Mouse (Mus musculus): ENCODE data around the gene Phf19.
A peak's percentile ranks its signal among the peaks of the same experiment; 100 is the strongest.

The Phf19 gene

DNA sequence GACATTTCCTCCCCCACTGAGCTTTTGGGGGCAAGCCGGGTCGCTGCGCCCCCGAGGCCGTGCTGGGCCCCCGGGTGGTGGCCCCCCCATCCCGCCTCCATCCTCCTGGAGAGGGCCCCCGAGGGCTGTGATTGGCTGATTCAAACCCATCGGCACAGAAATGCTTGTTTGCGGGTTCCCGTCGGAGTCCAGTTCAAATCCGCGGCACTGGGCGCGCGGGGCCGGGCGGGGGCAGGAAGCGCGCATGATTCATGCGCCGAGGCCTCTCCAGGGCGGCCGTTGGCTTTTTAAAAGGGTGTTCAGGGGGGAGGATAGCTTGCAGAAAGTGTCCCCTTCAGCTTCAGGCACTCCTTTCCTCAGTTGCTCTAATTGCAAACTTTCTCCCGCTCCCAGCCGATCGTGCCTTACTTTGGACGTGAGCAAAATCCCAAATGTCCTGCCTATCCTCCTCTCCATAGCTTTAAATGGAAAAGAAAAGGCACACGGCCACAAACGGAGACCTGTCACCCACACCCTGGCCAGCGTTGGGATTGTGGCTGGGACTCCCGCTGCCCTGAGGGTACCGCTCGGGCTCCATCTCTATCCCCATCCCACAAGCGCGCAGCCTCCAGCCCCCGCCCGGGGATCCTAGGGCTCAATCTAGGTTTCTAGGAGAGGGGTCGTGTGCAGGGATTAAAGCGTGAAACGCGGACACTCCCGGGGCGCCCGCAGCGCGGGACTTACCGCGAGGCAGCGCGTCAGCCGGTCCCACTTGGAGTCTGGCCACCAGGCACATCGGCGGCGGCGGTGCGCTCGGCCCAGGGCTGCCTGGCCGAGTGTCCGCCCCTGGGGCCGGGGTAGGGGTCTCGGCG lies at the start of gene Phf19:
Phf19 (minus strand) TSS at position 809 of the 851 bp plus-strand sequence.
- DNase-seq, result peak; percentile 96

DNA sequence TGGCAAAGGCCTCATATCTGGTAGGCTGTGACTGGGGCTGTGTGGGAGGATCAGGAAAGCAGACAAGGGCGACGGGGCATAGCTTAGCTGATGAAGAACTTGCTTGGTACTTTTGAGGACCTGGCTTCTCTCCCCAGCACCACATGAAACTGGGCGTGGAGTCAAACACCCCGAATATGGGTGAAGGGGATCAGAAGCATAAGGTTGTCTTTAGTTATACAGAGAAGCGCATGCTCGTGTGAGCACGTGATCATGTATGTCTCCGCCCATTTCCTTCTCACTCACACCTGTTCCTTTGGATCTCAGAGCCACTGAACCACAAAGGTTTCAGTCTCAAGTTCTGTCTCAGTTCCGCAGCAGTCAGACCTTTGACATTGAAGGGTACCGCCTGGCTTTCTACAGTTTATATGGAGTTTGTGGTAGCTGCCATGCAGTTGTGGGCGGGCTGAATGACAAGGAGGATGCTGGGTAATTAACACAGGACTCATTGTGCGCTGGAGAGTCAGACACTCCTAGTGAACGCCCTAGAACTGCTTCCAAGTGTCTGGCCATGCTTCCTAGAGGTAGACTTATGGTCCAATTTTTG lies 49.6 kb upstream of the Phf19 start:
- DNase-seq, result peak; percentile 95

DNA sequence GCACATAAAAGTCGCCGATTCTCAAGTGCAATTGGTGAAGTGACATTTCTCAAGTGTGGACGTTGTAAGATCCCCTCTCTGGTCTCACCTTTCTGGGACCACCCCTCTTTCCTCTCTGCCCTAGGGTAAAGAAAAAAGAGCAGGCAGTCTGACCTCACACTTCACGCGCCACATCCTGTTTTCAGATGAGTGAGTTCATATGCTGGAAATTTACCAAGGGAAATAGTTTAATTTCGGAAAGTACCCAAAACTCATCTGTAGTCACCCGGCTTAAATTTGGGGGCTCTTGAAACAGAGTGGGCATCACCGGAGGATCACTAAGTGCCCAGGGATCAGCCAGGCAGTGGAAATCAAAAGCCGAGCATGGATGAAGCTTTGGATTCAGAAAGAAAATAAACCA lies 49.1 kb upstream of the Phf19 start:
- peak; percentile 94 for DNase-seq

DNA sequence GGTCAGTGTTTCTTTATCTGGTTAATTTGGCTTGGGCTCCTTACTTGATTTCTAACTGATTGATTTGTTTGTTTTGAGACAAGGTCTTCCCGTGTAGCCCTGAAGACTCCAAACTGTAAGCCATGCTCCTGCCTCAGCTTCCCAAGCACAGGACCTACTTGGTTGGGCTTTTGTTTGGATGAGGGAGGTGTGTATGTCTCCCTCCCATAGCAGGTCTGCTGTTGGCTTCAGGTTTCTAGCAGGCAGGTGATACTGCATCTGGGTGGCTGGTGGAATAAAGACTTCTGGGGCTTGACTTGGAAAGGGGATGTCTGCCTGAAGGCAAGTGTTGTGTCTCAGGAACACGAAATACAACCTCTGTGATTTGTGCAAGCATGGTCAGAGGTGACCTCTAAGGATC lies 48.4 kb upstream of the Phf19 start:
- DNase-seq, result no peak

DNA sequence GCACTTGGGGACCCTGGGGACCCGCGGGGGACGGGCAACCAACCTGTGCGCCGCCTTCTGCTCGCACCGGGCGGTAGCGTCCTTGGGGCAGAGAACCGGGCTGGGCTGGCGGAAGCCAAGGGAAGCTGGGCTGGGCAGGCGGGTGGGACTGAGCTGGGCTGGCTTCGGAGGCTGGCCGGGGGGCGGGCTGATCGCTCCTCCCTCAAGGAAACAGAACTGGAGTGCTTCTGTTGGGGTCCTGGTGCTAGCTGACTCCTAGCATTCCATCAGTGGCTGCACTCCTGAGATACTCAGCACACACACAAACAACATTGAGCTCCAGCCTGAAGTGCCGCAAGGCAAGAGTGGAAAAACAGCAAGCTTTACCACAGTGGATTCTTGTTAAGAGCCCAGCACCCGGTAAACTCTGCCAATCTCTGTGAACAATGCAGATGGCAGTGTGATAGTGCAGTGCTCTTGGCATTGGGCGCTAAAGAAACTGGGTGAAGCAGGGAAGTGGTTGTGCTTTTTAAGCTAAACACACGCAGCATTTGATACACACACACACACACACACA lies 47.7 kb upstream of the Phf19 start, which contains the start of gene Traf1:
Traf1 (minus strand) TSS at position 292 of the 556 bp plus-strand sequence.
- DNase-seq, result peak; percentile 97

DNA sequence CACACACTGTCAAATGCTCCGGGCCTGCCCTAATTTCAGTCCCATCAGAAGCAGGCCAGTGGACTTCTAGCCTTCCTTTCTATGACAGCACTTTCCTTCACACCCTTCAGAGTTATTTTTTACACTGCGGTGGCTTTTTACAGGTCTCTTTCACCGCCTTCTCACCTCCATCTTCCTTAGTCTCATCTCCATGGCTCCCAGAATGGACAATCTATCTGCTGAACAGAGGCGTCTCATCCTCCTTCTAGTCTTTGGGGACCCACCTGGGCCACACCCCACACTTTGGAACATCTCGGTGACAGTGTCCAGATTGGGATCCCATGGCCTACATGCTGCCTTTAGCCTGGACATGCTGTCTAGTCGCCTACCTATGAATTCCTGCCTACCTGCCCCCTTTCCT lies 47.1 kb upstream of the Phf19 start:
- DNase-seq, result no peak

DNA sequence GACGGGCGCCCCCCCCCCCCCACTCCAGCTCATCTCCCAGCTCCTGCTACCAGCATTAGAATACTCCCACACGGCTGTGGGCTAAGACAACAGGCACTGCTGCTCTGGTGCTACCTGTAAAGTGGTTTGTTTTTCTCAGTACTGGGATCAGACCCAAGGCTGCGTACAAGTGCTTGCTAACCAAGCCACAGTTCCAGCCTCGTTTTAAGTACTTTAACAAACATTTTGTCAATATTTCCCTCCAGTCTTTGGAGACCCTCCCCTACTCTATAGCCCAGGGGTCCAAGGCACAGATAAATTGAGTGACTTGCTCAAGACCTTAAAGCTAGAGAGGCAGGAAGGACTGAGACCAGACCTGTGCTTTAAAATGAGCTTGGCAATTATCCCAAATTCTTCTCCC lies 46.6 kb upstream of the Phf19 start:
- no peak for DNase-seq

DNA sequence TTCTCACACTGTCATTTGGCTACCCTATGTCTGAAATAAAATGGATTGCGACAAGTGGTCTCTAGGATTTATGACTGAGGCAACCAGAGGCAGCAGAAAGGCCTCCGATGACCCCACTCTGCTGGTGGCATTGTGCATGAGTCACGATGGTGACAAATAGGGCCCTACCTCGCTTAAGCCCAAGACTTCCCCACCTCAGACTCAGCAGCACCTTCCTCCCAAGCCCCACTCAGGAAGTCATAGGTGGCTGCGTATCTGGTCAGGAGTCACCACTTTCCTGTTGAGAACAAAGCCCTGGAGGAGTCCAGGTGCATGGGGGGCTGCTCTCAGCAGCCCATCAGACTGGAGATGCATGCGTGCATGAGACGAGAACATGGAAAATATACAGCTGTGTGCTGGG lies 44.8 kb upstream of the Phf19 start:
- DNase-seq, result peak; percentile 89

DNA sequence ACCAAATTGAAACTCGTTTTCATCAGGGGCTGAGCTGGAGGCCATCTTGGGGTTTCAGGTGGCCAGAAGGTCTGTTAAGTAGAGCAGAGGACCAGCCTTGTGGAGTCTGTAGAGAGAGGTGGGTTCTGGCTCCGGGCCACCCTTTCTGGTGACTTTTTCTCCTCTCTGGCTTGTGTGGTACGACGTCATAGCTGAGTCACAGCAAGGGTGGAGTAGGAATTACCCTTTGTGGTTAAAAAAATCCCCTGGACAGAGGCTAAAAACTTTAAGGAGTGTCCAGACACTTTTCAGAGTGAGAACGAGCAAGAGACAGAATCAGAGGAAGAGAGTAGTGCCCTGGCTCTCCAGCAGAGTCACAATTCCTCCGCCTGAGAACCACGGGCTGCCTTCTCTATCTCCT lies 44.2 kb upstream of the Phf19 start:
- peak; percentile 81 for DNase-seq

DNA sequence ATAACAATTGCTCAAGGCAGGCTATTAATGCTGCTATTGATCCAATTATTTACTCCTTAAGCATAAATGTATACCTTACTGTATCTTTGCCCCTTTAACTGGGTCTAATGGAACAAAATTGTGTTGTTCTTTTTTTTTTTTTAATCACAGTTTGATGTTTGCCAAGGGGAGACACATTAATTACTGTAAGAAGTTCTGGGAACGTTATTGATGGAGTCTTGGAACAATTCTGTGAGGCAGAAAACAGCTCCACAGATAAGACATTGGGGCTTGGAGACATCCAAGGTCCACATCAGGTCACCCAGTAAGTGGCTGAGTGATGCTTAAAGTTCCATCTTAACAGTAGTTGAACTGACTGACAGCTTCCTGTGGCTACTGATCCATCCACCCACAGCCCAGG lies 43.6 kb upstream of the Phf19 start:
- no peak for DNase-seq

DNA sequence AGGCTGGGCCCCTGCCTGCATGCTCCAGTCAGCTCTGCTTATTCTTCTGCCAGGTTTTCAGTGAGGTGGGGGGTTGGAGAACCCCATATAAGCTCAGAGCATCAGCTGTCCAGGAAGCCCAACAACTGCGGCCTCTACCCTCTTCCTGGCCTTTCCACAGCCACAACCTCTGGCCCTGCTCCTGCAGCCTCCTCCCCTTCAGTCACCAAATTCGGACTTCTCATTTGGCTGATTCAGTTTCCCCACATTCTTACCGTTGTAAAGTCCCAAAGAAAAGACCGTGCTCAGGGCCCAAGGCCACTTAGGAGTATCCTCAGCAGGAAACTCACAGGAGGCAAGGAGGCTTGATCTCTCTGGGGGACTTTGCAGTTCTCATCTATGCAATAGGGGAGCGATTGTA lies 43.1 kb upstream of the Phf19 start:
- DNase-seq, result peak; percentile 90

DNA sequence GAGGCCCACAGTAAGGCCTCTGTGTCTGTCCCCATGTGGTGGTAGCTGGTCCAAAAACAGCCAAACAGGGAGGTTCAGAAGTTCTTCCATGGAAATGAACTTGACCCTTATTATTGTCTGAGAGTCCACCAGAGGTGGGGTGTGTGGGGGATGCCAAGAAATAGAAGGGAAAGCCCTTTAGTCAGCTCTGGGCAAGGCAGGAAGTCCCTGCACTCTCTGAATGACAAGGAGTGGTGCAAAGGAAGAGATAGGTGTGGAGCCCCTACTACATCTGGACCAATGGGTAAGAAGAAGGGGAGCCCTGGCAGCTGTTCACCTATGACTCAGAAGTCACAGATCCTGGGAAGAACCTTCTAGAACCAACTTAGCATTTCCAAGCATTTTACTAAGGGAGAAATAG lies 40.5 kb upstream of the Phf19 start:
- DNase-seq, result peak; percentile 92

DNA sequence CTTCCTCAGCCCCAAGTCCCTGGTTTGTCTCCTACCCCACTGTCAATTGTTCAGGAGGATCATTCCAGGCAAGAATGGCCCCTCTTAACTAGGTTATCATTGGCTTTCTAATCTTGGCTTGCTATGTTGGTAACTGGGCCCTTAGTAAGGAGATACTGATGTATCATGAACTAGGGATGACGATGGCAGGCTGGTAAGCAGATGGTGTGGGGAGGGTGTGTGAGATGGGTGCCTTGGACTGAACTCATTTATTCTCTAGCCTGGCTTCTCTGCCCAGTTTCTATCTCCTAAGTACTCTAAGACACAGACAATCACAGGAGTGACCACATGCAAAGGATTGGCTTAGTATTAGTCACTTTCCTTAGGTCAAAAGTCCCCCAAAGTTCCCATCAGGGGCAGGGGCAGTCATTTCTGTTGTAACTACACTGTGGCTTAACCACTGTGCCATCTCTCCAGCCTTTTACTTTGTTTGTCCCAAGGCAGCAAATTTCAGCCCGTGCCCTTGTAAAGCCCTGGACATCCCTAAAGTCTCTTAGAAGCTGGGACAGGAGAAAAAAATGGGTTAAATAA lies 39.8 kb upstream of the Phf19 start:
- DNase-seq, result no peak

DNA sequence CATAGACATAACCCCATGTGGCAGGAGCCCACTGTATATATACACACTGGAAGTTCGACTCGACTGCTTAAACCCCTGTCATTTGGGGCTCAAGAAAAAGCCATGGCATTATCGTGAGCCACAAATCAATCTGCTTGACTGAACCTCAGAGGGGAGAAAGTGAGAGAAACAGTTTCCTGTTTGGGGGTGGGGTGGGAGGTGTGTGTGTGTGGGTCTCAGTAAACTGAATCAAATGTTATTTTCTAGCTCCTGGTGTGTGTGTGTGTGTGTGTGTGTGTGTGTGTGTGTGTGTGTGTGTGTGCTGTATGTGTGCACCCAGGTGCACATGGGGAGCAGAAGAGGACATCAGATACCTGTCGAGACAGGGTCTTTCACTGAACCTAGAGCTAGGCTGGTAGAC lies 39.2 kb upstream of the Phf19 start:
- DNase-seq, result no peak

DNA sequence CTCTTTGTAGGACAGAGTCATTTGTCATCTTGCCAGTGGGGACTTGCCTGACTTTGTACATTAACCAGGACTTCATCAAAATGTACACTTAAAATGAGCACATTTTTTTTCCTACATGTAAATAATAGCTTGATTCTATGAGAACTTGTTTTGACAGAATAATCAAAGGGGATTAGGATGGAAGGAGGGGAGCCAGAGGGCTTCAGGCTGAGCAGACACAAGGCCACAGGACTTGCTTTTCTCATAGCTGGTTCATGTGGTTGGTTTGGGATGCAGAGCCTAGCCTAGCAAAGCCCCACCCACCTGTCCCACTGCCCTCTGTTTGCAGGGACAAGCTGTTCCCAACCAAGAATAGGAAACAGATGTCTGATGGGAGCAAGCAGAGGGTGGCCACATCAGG lies 37.6 kb upstream of the Phf19 start:
- DNase-seq, result no peak

DNA sequence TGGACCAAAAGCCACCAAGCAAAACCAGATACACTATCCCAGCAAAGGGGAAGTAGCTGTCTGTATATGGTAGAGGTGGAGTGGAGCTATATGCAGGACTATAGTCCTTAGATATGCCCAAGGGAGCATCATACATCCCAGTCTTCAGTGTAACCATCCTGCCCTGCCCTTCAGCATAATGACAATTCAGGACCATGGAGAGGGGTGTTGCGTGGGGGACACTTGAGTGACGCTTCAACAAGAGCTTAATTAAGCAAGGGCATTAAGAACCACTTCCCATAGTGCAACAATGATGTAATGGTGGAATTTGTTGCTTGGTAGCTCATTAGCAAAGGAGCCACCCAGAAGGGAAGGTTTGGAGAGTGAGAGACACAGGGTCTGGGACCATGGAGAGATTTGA lies 34.8 kb upstream of the Phf19 start:
- DNase-seq, result no peak

DNA sequence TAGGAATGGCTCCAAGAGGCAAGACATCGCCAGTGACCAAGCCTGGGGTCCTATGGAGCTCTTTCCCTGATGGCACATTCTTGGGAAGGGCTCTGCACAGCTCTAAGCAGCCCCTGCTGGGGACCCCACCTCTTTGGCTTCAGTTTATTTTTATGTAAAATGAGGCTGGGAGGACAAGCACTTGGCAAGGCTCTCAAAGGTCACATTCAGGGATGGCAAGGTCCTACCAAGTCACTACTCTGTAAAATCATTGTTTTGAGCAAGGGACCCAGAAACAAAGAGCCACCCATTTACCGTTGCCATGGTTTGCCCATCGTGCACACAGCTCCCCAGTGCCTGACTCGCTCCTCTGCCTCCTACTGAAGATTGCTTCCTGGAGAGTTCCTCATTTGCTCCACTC lies 32.2 kb upstream of the Phf19 start:
- no peak for DNase-seq

DNA sequence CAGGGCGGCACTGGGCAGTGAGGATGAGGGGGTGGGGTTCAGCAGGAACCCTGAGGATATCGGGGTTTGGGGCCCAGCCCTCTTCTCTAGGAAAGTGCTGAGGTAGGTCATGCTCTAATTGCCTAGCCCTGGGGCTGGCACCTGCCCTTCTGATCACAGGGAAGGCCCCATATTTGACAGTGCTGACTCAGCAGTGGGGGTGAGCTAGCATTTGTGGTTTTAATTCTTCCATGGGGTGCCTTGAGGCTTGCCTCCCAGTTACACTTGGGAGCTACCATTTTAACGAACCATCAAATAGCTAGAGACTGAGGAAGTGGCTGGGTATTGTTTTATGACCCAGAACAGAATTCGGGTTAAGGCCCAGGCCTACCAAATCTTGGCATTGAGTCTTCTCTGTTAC lies 31.8 kb upstream of the Phf19 start:
- DNase-seq, result no peak

DNA sequence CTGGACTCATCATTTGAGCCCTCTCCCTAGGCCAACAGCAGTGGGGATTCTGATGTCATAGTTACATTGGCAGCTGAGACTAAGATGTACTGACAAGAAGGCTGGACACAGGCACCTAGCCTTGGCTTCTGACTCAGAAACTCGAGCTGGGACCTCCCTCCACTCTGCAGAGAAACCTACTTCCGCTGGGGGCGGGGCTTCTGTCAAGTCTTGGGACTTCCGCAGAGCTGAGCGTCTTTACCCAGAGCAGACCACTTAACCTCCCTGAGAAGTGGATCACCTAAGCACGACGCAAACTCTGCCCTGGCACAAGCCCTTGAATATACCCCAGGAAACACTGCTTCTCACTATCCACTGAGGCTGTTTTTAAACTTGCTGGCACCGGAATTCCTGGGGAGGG lies 30.9 kb upstream of the Phf19 start:
- DNase-seq, result peak; percentile 97

DNA sequence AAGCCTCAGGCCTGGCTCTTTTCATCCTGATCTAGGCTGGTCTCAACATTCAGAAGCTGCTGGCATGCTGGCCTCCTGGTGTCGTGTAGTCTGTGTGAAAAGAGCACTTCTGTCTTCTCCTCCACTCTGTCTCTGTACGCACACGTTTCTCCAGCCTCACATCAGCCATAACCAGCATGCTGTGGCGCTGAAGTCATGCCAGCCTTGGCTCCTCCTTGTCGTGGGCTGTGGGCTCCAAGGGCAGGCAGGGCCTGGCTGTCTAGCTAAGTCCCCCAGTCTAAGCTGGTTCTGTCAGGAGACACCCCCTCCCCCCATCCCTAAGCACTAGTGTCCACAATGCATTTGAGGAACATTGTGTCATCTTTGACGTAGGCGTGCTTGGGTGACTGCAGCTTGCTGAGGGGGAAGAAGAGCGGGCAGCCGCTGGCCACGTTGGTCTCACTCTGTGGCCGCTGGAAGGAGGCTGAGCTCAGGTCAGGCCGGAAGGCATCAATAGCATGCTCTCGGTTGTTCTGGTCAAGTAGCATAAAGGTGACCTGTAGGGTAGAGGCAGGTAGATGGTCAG lies 29.8 kb upstream of the Phf19 start:
- DNase-seq, result peak; percentile 90

DNA sequence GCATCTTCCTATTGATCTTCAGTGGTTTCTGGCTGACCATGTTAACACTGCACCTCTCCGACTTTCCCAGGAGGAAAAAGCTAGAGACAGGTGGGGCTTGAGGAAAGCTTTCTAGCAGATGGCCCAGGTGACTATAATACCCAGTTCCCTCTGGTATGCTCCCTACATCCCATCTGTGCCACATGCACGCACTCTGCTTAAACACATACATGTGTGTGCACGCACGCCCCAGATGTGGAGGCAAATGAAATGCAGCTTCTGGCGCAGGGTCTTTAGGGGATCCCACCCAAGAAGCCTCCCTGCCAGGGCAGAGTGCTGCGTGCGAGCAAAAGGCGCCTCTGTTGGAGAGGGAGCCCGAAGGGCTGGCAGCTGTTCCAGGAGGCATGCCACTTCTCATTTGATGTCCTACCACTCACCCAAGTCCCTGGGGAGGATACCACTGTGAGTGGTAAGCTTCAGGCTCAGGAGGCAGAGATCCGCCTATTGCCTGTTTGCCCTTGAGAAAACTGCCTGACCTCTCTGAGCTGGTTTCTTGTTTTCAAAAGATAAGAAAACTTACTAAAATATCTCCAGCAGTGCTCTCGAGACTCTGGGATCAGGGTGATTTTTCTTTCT lies 27.3 kb upstream of the Phf19 start:
- DNase-seq, result no peak

DNA sequence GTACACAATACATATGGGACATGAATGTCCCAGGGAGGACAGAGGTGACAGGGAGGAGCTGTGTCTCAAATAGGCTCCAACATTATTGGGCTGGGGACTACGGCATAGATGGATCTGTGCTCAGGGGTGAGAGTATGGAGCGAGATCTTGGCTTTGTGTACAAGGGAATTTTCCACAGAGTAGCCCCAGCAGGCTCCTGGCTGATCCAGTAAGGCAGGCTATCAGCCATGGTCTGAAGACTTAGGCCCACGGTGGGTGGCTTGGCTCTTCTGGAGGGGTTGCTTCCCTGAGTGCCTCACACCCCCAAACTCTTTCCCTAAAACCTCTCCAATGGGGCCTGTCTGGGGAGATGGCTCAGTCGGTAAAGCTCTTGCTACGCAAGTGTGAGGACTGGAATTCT lies 26.4 kb upstream of the Phf19 start:
- DNase-seq, result no peak
